Mouse (Mus musculus) gastrocnemius, postnatal 36 days (tissue): ENCODE results near the gene Nr2f2. TPM values are rescaled to one million over a fixed set of nuclear protein-coding genes. Genes with fewer than 3 reads are reported as not detected.

Source experiments
- DNase-seq, 2 experiments: peaks; one replicate each; pipeline ENCODE4 v3.0.0; 2022
- intact Hi-C: fragments of 180-260 bp; cut with DNase I; formaldehyde crosslinking; loops from one replicate; pipeline ENCODE4 v1.15.1; 2025
- long read RNA-seq, 2 experiments: library from polyadenylated mRNA; stranded (forward); transcript quantifications; one replicate each; pipeline ENCODE4 v2.0.0; 2021
- total RNA-seq, 2 experiments: library from RNA; stranded (reverse); gene quantifications; 2 replicates each; pipeline ENCODE4 v1.2.3; 2021

Nr2f2 gene
- total RNA-seq: 10 to 100 TPM; 12.7 to 19.4 TPM
- long read RNA-seq, experiment 1, full-length matches to known transcripts: 4 of 12 reads
- long read RNA-seq, experiment 1, partial matches to known transcripts: 6 of 12 reads
- long read RNA-seq, experiment 1, other reads (novel, unspliced or antisense): 2 of 12 reads
- long read RNA-seq, experiment 2, partial matches to known transcripts: 9 of 13 reads
- long read RNA-seq, experiment 2, other reads (novel, unspliced or antisense): 3 of 13 reads

GRCm38 (mm10) chr7:70365941-70366807 is at the start of gene Nr2f2:
Gene Nr2f2 (minus strand): TSS chr7:70366735.
- no peak for DNase-seq
- intact Hi-C loops: loop anchor here (10.0 kb wide), 1 partner anchor 1339 kb away; no protein-coding TSS in a partner anchor

- intact Hi-C loops: no loop called here
- no peak for DNase-seq
Measured at GRCm38 (mm10) chr7:70414461-70414860, 47.9 kb upstream of the Nr2f2 start.

- no peak for DNase-seq
- intact Hi-C loops: no loop called here
Measured at GRCm38 (mm10) chr7:70413646-70414045, 47.1 kb upstream of the Nr2f2 start.

- DNase-seq: no peak
- intact Hi-C loops: no loop called here
Measured at GRCm38 (mm10) chr7:70412900-70413299, 46.4 kb upstream of the Nr2f2 start.

GRCm38 (mm10) chr7:70410350-70410749 is 43.8 kb upstream of the Nr2f2 start:
- no peak for DNase-seq
- intact Hi-C loops: no loop called here

- intact Hi-C loops: no loop called here
- DNase-seq: peak in 1 of 2 experiments; percentile 17
Measured at GRCm38 (mm10) chr7:70409890-70410289, 43.4 kb upstream of the Nr2f2 start.

GRCm38 (mm10) chr7:70408814-70409213 is 42.3 kb upstream of the Nr2f2 start:
- intact Hi-C loops: no loop called here
- no peak for DNase-seq

- intact Hi-C loops: no loop called here
- DNase-seq: no peak
Measured at GRCm38 (mm10) chr7:70407123-70407522, 40.6 kb upstream of the Nr2f2 start.

- no peak for DNase-seq
- intact Hi-C loops: no loop called here
Measured at GRCm38 (mm10) chr7:70406527-70406926, 40.0 kb upstream of the Nr2f2 start.

- intact Hi-C loops: no loop called here
- DNase-seq: no peak
Measured at GRCm38 (mm10) chr7:70405466-70405865, 38.9 kb upstream of the Nr2f2 start.

GRCm38 (mm10) chr7:70382828-70383227 is 16.3 kb upstream of the Nr2f2 start:
- intact Hi-C loops: no loop called here
- DNase-seq: no peak

GRCm38 (mm10) chr7:70381409-70382244 is 15.1 kb upstream of the Nr2f2 start:
- intact Hi-C loops: no loop called here
- DNase-seq: no peak

- intact Hi-C loops: no loop called here
- DNase-seq: no peak
Measured at GRCm38 (mm10) chr7:70380943-70381342, 14.4 kb upstream of the Nr2f2 start.

GRCm38 (mm10) chr7:70380246-70380645 is 13.7 kb upstream of the Nr2f2 start:
- DNase-seq: no peak
- intact Hi-C loops: no loop called here

- intact Hi-C loops: no loop called here
- no peak for DNase-seq
Measured at GRCm38 (mm10) chr7:70370552-70371262, 4.2 kb upstream of the Nr2f2 start.

GRCm38 (mm10) chr7:70369731-70370551 is 3.4 kb upstream of the Nr2f2 start:
- intact Hi-C loops: loop anchor here (10.0 kb wide), 1 partner anchor 1335 kb away; no protein-coding TSS in a partner anchor
- DNase-seq: no peak

- DNase-seq: no peak
- intact Hi-C loops: loop anchor here (10.0 kb wide), 1 partner anchor 1336 kb away; no protein-coding TSS in a partner anchor
Measured at GRCm38 (mm10) chr7:70369061-70369730, 2.7 kb upstream of the Nr2f2 start.

GRCm38 (mm10) chr7:70368751-70369060 is 2.2 kb upstream of the Nr2f2 start:
- no peak for DNase-seq
- intact Hi-C loops: loop anchor here (10.0 kb wide), 1 partner anchor 1336 kb away; no protein-coding TSS in a partner anchor

GRCm38 (mm10) chr7:70368268-70368655 is 1.7 kb upstream of the Nr2f2 start:
- DNase-seq: no peak
- intact Hi-C loops: loop anchor here (10.0 kb wide), 1 partner anchor 1337 kb away; no protein-coding TSS in a partner anchor
